Mouse (Mus musculus) gastrocnemius, postnatal 25 days (tissue): ENCODE results near the gene Tesmin. TPM values are rescaled to one million over a fixed set of nuclear protein-coding genes. Genes with fewer than 3 reads are reported as not detected.

ENCODE experiments used
- DNase-seq: peaks from one replicate; pipeline ENCODE4 v3.0.0; 2022
- total RNA-seq, 2 experiments: library from RNA; stranded (reverse); gene quantifications; 1 replicate in 1 of 2; 2 replicates in 1 of 2; pipeline ENCODE4 v1.2.3; 2021

Tesmin gene
- total RNA-seq, 2 experiments from 2014 or later = 0.43 to 0.80 TPM

- no peak for DNase-seq
Observed at GRCm38 (mm10) chr19:3394216-3394615, 5.6 kb downstream of the Tesmin start.

- no peak for DNase-seq
Observed at GRCm38 (mm10) chr19:3400057-3400456, 11.4 kb downstream of the Tesmin start.

- no peak for DNase-seq
Observed at GRCm38 (mm10) chr19:3401504-3401903, 12.8 kb downstream of the Tesmin start.

- DNase-seq = no peak
Observed at GRCm38 (mm10) chr19:3401943-3402342, 13.3 kb downstream of the Tesmin start.

GRCm38 (mm10) chr19:3402390-3402789, 13.7 kb downstream of the Tesmin start:
- DNase-seq = no peak

GRCm38 (mm10) chr19:3404030-3404429, 15.4 kb downstream of the Tesmin start:
- no peak for DNase-seq

- no peak for DNase-seq
Observed at GRCm38 (mm10) chr19:3405531-3406281, 17.0 kb downstream of the Tesmin start.

GRCm38 (mm10) chr19:3414268-3414733, 25.6 kb downstream of the Tesmin start, which contains the start of gene Gal:
TSS of gene Gal (minus strand) at chr19:3414544.
- DNase-seq = peak; percentile 23

- no peak for DNase-seq
Observed at GRCm38 (mm10) chr19:3419251-3419650, 30.6 kb downstream of the Tesmin start.

GRCm38 (mm10) chr19:3422488-3422887, 33.8 kb downstream of the Tesmin start:
- peak; percentile 19 for DNase-seq

GRCm38 (mm10) chr19:3422981-3423380, 34.3 kb downstream of the Tesmin start:
- DNase-seq = no peak

- DNase-seq = no peak
Observed at GRCm38 (mm10) chr19:3424214-3424613, 35.6 kb downstream of the Tesmin start.

GRCm38 (mm10) chr19:3428057-3428830, 39.6 kb downstream of the Tesmin start:
- peak; percentile 43 for DNase-seq

GRCm38 (mm10) chr19:3429156-3429816, 40.6 kb downstream of the Tesmin start:
- no peak for DNase-seq

GRCm38 (mm10) chr19:3431066-3431465, 42.4 kb downstream of the Tesmin start:
- no peak for DNase-seq

GRCm38 (mm10) chr19:3431969-3432368, 43.3 kb downstream of the Tesmin start:
- DNase-seq = no peak

- no peak for DNase-seq
Observed at GRCm38 (mm10) chr19:3434124-3434523, 45.5 kb downstream of the Tesmin start.

GRCm38 (mm10) chr19:3434641-3435040, 46.0 kb downstream of the Tesmin start:
- no peak for DNase-seq

- no peak for DNase-seq
Observed at GRCm38 (mm10) chr19:3435824-3436223, 47.2 kb downstream of the Tesmin start.

- DNase-seq = no peak
Observed at GRCm38 (mm10) chr19:3436840-3437239, 48.2 kb downstream of the Tesmin start.

- DNase-seq = no peak
Observed at GRCm38 (mm10) chr19:3437980-3438379, 49.3 kb downstream of the Tesmin start.

- no peak for DNase-seq
Observed at GRCm38 (mm10) chr19:3440667-3441066, 52.0 kb downstream of the Tesmin start.

- no peak for DNase-seq
Observed at GRCm38 (mm10) chr19:3441092-3441491, 52.4 kb downstream of the Tesmin start.
